Mouse (Mus musculus): ENCODE results near the gene Ankdd1b. TPM values are rescaled to one million over a fixed set of nuclear protein-coding genes. Genes with fewer than 3 reads are reported as not detected.

Gene Ankdd1b
- polyA plus RNA-seq (2014; fragmentation: Nextera tagmentation; extraction: Ambion mirVana), result 1.1 TPM in 2 replicates

- no peak within 1 kb of the TSS for H3K4me3 ChIP-seq (ENCODE audit: control insufficient read depth in 1 of 2, insufficient read depth in 1 of 2, low read depth in 1 of 2, low read length in 2 of 2)
- H3K27ac ChIP-seq (replicated peaks in 1 of 2; ENCODE audit: control insufficient read depth in 1 of 2, insufficient read depth in 1 of 2, low read depth in 2 of 2, low read length in 2 of 2), result no peak within 1 kb of the TSS
- no peak for ATAC-seq (ENCODE audit: insufficient number of reproducible peaks, insufficient read depth, low FRiP score, low read depth)
- H3K4me2 ChIP-seq (ENCODE audit: low read length), result no peak within 1 kb of the TSS
- 85% methylated on average over 14 of the region's 14 CpGs for WGBS
- H3K9ac ChIP-seq (ENCODE audit: low read length), result no peak within 1 kb of the TSS
- H3K9me3 ChIP-seq (ENCODE audit: control insufficient read depth, low read length), result no peaks in the 10 kb centered on the region
- H3K36me3 ChIP-seq (ENCODE audit: control insufficient read depth, insufficient read depth, low read length), result no peaks in the 10 kb centered on the region
- H3K27me3 ChIP-seq (ENCODE audit: control insufficient read depth, insufficient read depth, low read length), result no peaks in the 10 kb centered on the region
- H3K4me1 ChIP-seq (ENCODE audit: control insufficient read depth in 2 of 2, insufficient read depth in 2 of 2, low read length in 2 of 2), result no peaks in the 10 kb centered on the region
Measured at GRCm38 (mm10) chr13:96470957-96471356, at the start of gene Ankdd1b. Ankdd1b (minus strand) TSS chr13:96471198.

GRCm38 (mm10) chr13:96517335-96517734 is 46.3 kb upstream of the Ankdd1b start:
- Histone ChIP-seq H3K9me3 (ENCODE audit: control insufficient read depth, low read length) (no peaks in the 10 kb centered on the region), H3K27ac (replicated peaks in 1 of 2; ENCODE audit: control insufficient read depth in 1 of 2, insufficient read depth in 1 of 2, low read depth in 2 of 2, low read length in 2 of 2) (no peak overlapping the region), H3K4me2 (ENCODE audit: low read length) (no peak overlapping the region), H3K36me3 (ENCODE audit: control insufficient read depth, insufficient read depth, low read length) (peaks cover 7% of the 10 kb centered on the region), H3K9ac (ENCODE audit: low read length) (no peak overlapping the region), H3K27me3 (ENCODE audit: control insufficient read depth, insufficient read depth, low read length) (no peaks in the 10 kb centered on the region), H3K4me3 (ENCODE audit: control insufficient read depth in 1 of 2, insufficient read depth in 1 of 2, low read depth in 1 of 2, low read length in 2 of 2) (no peak overlapping the region), H3K4me1 (ENCODE audit: control insufficient read depth in 2 of 2, insufficient read depth in 2 of 2, low read length in 2 of 2) (peaks cover 2 to 11% of the 10 kb centered on the region in 2 experiments; a peak in 3 of 4 replicates)
- WGBS, result 90% methylated on average over 2 of the region's 2 CpGs
- no peak for ATAC-seq (ENCODE audit: insufficient number of reproducible peaks, insufficient read depth, low FRiP score, low read depth)

- Histone ChIP-seq H3K9me3 (ENCODE audit: control insufficient read depth, low read length) (no peaks in the 10 kb centered on the region), H3K27me3 (ENCODE audit: control insufficient read depth, insufficient read depth, low read length) (no peaks in the 10 kb centered on the region), H3K36me3 (ENCODE audit: control insufficient read depth, insufficient read depth, low read length) (peaks cover 7% of the 10 kb centered on the region), H3K4me1 (ENCODE audit: control insufficient read depth in 2 of 2, insufficient read depth in 2 of 2, low read length in 2 of 2) (peaks cover 4 to 11% of the 10 kb centered on the region in 2 experiments; a peak in 3 of 4 replicates), H3K27ac (replicated peaks in 1 of 2; ENCODE audit: control insufficient read depth in 1 of 2, insufficient read depth in 1 of 2, low read depth in 2 of 2, low read length in 2 of 2) (no peak overlapping the region), H3K9ac (ENCODE audit: low read length) (no peak overlapping the region), H3K4me3 (ENCODE audit: control insufficient read depth in 1 of 2, insufficient read depth in 1 of 2, low read depth in 1 of 2, low read length in 2 of 2) (no peak overlapping the region), H3K4me2 (ENCODE audit: low read length) (no peak overlapping the region)
- 95% methylated on average over 9 of the region's 9 CpGs for WGBS
- ATAC-seq (ENCODE audit: insufficient number of reproducible peaks, insufficient read depth, low FRiP score, low read depth), result no peak
Measured at GRCm38 (mm10) chr13:96516249-96516648, 45.3 kb upstream of the Ankdd1b start.

- peaks cover 8 to 11% of the 10 kb centered on the region in 2 experiments; a peak in 3 of 4 replicates for H3K4me1 ChIP-seq (ENCODE audit: control insufficient read depth in 2 of 2, insufficient read depth in 2 of 2, low read length in 2 of 2)
- H3K27ac ChIP-seq (replicated peaks in 1 of 2; ENCODE audit: control insufficient read depth in 1 of 2, insufficient read depth in 1 of 2, low read depth in 2 of 2, low read length in 2 of 2), result no peak overlapping the region
- H3K27me3 ChIP-seq (ENCODE audit: control insufficient read depth, insufficient read depth, low read length), result no peaks in the 10 kb centered on the region
- no peak for ATAC-seq (ENCODE audit: insufficient number of reproducible peaks, insufficient read depth, low FRiP score, low read depth)
- no peak overlapping the region for H3K4me3 ChIP-seq (ENCODE audit: control insufficient read depth in 1 of 2, insufficient read depth in 1 of 2, low read depth in 1 of 2, low read length in 2 of 2)
- WGBS, result 77% methylated on average over 5 of the region's 5 CpGs
- H3K4me2 ChIP-seq (ENCODE audit: low read length), result no peak overlapping the region
- H3K36me3 ChIP-seq (ENCODE audit: control insufficient read depth, insufficient read depth, low read length), result peaks cover 7% of the 10 kb centered on the region
- H3K9ac ChIP-seq (ENCODE audit: low read length), result no peak overlapping the region
- H3K9me3 ChIP-seq (ENCODE audit: control insufficient read depth, low read length), result no peaks in the 10 kb centered on the region
Measured at GRCm38 (mm10) chr13:96514154-96514942, 43.4 kb upstream of the Ankdd1b start.

- no peaks in the 10 kb centered on the region for H3K27me3 ChIP-seq (ENCODE audit: control insufficient read depth, insufficient read depth, low read length)
- H3K9ac ChIP-seq (ENCODE audit: low read length), result no peak overlapping the region
- H3K27ac ChIP-seq (replicated peaks in 1 of 2; ENCODE audit: control insufficient read depth in 1 of 2, insufficient read depth in 1 of 2, low read depth in 2 of 2, low read length in 2 of 2), result peak overlapping the region; percentile 53 to 55; a peak in 3 of 4 replicates
- H3K4me2 ChIP-seq (ENCODE audit: low read length), result no peak overlapping the region
- peaks cover 8 to 11% of the 10 kb centered on the region in 2 experiments; a peak in 3 of 4 replicates for H3K4me1 ChIP-seq (ENCODE audit: control insufficient read depth in 2 of 2, insufficient read depth in 2 of 2, low read length in 2 of 2)
- ATAC-seq (ENCODE audit: insufficient number of reproducible peaks, insufficient read depth, low FRiP score, low read depth), result no peak
- 50% methylated on average over 5 of the region's 5 CpGs for WGBS
- H3K9me3 ChIP-seq (ENCODE audit: control insufficient read depth, low read length), result no peaks in the 10 kb centered on the region
- H3K4me3 ChIP-seq (ENCODE audit: control insufficient read depth in 1 of 2, insufficient read depth in 1 of 2, low read depth in 1 of 2, low read length in 2 of 2), result no peak overlapping the region
- H3K36me3 ChIP-seq (ENCODE audit: control insufficient read depth, insufficient read depth, low read length), result peaks cover 7% of the 10 kb centered on the region
Measured at GRCm38 (mm10) chr13:96511893-96512292, 40.9 kb upstream of the Ankdd1b start.

- H3K4me2 ChIP-seq (ENCODE audit: low read length), result no peak overlapping the region
- peak overlapping the region; percentile 55 to 74; a peak in 3 of 4 replicates for H3K27ac ChIP-seq (replicated peaks in 1 of 2; ENCODE audit: control insufficient read depth in 1 of 2, insufficient read depth in 1 of 2, low read depth in 2 of 2, low read length in 2 of 2)
- WGBS, result 84% methylated on average over 1 of the region's 1 CpGs
Measured at GRCm38 (mm10) chr13:96511262-96511661, 40.3 kb upstream of the Ankdd1b start.

GRCm38 (mm10) chr13:96510635-96511034 is 39.6 kb upstream of the Ankdd1b start:
- 60% methylated on average over 13 of the region's 13 CpGs for WGBS
- Histone ChIP-seq H3K4me2 (ENCODE audit: low read length) (no peak overlapping the region), H3K9ac (ENCODE audit: low read length) (no peak overlapping the region), H3K27me3 (ENCODE audit: control insufficient read depth, insufficient read depth, low read length) (no peaks in the 10 kb centered on the region), H3K4me3 (ENCODE audit: control insufficient read depth in 1 of 2, insufficient read depth in 1 of 2, low read depth in 1 of 2, low read length in 2 of 2) (no peak overlapping the region), H3K36me3 (ENCODE audit: control insufficient read depth, insufficient read depth, low read length) (peaks cover 5% of the 10 kb centered on the region; the same call in 1 of the 2 replicates), H3K27ac (replicated peaks in 1 of 2; ENCODE audit: control insufficient read depth in 1 of 2, insufficient read depth in 1 of 2, low read depth in 2 of 2, low read length in 2 of 2) (peak overlapping the region; percentile 55 to 74), H3K4me1 (ENCODE audit: control insufficient read depth in 2 of 2, insufficient read depth in 2 of 2, low read length in 2 of 2) (peaks cover 8 to 11% of the 10 kb centered on the region in 2 experiments; a peak in 3 of 4 replicates), H3K9me3 (ENCODE audit: control insufficient read depth, low read length) (no peaks in the 10 kb centered on the region)
- ATAC-seq (ENCODE audit: insufficient number of reproducible peaks, insufficient read depth, low FRiP score, low read depth), result peak; percentile 77; the same call in 1 of the 2 replicates

More at GRCm38 (mm10) chr13:96511262-96511661, 40.3 kb upstream of the Ankdd1b start:
- Histone ChIP-seq H3K9me3 (ENCODE audit: control insufficient read depth, low read length) (no peaks in the 10 kb centered on the region), H3K9ac (ENCODE audit: low read length) (no peak overlapping the region), H3K4me1 (ENCODE audit: control insufficient read depth in 2 of 2, insufficient read depth in 2 of 2, low read length in 2 of 2) (peaks cover 8 to 11% of the 10 kb centered on the region in 2 experiments; a peak in 3 of 4 replicates), H3K36me3 (ENCODE audit: control insufficient read depth, insufficient read depth, low read length) (peaks cover 9% of the 10 kb centered on the region), H3K27me3 (ENCODE audit: control insufficient read depth, insufficient read depth, low read length) (no peaks in the 10 kb centered on the region), H3K4me3 (ENCODE audit: control insufficient read depth in 1 of 2, insufficient read depth in 1 of 2, low read depth in 1 of 2, low read length in 2 of 2) (no peak overlapping the region)
- ATAC-seq (ENCODE audit: insufficient number of reproducible peaks, insufficient read depth, low FRiP score, low read depth), result no peak

Data from heart, embryonic 14.5 days (tissue).